Mouse (Mus musculus) layer of hippocampus, adult 9-11 months (tissue): ENCODE results near the gene Hhatl.

ENCODE experiments used
- DNase-seq: peaks from one replicate; pipeline ENCODE4 v3.0.0; 2022

Gene Hhatl

GRCm38 (mm10) chr9:121802747-121803146 lies 10.4 kb upstream of the Hhatl start:
- no peak for DNase-seq

- DNase-seq = no peak
Observed at GRCm38 (mm10) chr9:121798887-121799520, 6.7 kb upstream of the Hhatl start.

GRCm38 (mm10) chr9:121797722-121798121 lies 5.4 kb upstream of the Hhatl start:
- DNase-seq = no peak

GRCm38 (mm10) chr9:121794972-121795539 lies 2.7 kb upstream of the Hhatl start:
- no peak for DNase-seq

GRCm38 (mm10) chr9:121791206-121791605 lies 1.1 kb downstream of the Hhatl start:
- peak; percentile 78 for DNase-seq

GRCm38 (mm10) chr9:121786359-121786758 lies 5.9 kb downstream of the Hhatl start:
- DNase-seq = no peak

- no peak for DNase-seq
Observed at GRCm38 (mm10) chr9:121785261-121785660, 7.0 kb downstream of the Hhatl start.

GRCm38 (mm10) chr9:121784801-121785200 lies 7.5 kb downstream of the Hhatl start:
- DNase-seq = no peak

- peak; percentile 89 for DNase-seq
Observed at GRCm38 (mm10) chr9:121778066-121778624, 14.2 kb downstream of the Hhatl start.

- DNase-seq = no peak
Observed at GRCm38 (mm10) chr9:121777484-121778065, 14.7 kb downstream of the Hhatl start, which contains the start of gene Klhl40. Klhl40 (plus strand) TSS chr9:121777607.

- DNase-seq = no peak
Observed at GRCm38 (mm10) chr9:121776511-121776910, 15.8 kb downstream of the Hhatl start.

- no peak for DNase-seq
Observed at GRCm38 (mm10) chr9:121775951-121776350, 16.4 kb downstream of the Hhatl start.

GRCm38 (mm10) chr9:121772412-121772811 lies 19.9 kb downstream of the Hhatl start:
- DNase-seq = no peak

GRCm38 (mm10) chr9:121765166-121765855 lies 27.0 kb downstream of the Hhatl start:
- no peak for DNase-seq

- peak; percentile 22 for DNase-seq
Observed at GRCm38 (mm10) chr9:121763716-121764115, 28.6 kb downstream of the Hhatl start.

GRCm38 (mm10) chr9:121762761-121763160 lies 29.5 kb downstream of the Hhatl start:
- peak; percentile 22 for DNase-seq

- DNase-seq = peak; percentile 35
Observed at GRCm38 (mm10) chr9:121762248-121762647, 30.1 kb downstream of the Hhatl start.

- DNase-seq = no peak
Observed at GRCm38 (mm10) chr9:121761787-121762186, 30.5 kb downstream of the Hhatl start.

GRCm38 (mm10) chr9:121761091-121761665 lies 31.1 kb downstream of the Hhatl start:
- DNase-seq = no peak

- peak; percentile 30 for DNase-seq
Observed at GRCm38 (mm10) chr9:121760271-121761090, 31.8 kb downstream of the Hhatl start.

GRCm38 (mm10) chr9:121759091-121760081 lies 32.9 kb downstream of the Hhatl start, which contains the start of gene Zfp651:
Zfp651 (plus strand) TSS chr9:121759330.
- DNase-seq = peak; percentile 68
